Mouse (Mus musculus) myocyte (in vitro differentiated cells): ENCODE results near the gene Spata31d1a. TPM values are rescaled to one million over a fixed set of nuclear protein-coding genes. Genes with fewer than 3 reads are reported as not detected.
A peak's percentile ranks its signal among the peaks of the same experiment; 100 is the strongest.

Experiments used
- H3K27me3 ChIP-seq: one replicate; pipeline ENCODE4 v1.6.1; 2011; ENCODE audit not compliant: control insufficient read depth, insufficient read depth, insufficient read length
- H3K36me3 ChIP-seq: one replicate; pipeline ENCODE4 v1.6.1; 2011; ENCODE audit not compliant: control insufficient read depth, insufficient read depth
- H3K4me2 ChIP-seq: one replicate; pipeline ENCODE4 v1.6.1; 2011; ENCODE audit warnings: low read depth, control low read depth
- H3K4me3 ChIP-seq: one replicate; pipeline ENCODE4 v1.5.1; 2011; ENCODE audit warnings: mild to moderate bottlenecking, control low read depth, moderate library complexity
- H3K79me2 ChIP-seq: one replicate; pipeline ENCODE4 v1.6.1; 2011; ENCODE audit not compliant: control insufficient read depth, insufficient read depth
- H3ac ChIP-seq: one replicate; pipeline ENCODE4 v1.6.1; 2011; ENCODE audit not compliant: control insufficient read depth, insufficient read length
- CEBPB ChIP-seq: IDR thresholded peaks from 2 replicates; pipeline ENCODE4 v1.6.1; 2011; ENCODE audit warnings: mild to moderate bottlenecking, moderate library complexity; ENCODE audit not compliant: poor library complexity, insufficient read depth, severe bottlenecking
- E2F4 ChIP-seq: IDR thresholded peaks from one replicate; pipeline ENCODE4 v1.6.1; 2011; ENCODE audit warnings: mild to moderate bottlenecking, control low read depth, moderate library complexity; ENCODE audit not compliant: insufficient read depth
- MAX ChIP-seq: IDR thresholded peaks from one replicate; pipeline ENCODE4 v1.6.1; 2011; ENCODE audit warnings: low read depth, mild to moderate bottlenecking, control low read depth
- MYOD1 ChIP-seq, 3 experiments: IDR thresholded peaks; one replicate each; pipeline ENCODE4 v1.6.1; 2011; ENCODE audit warnings: control low read depth in 2 of 3, low read depth in 2 of 3, mild to moderate bottlenecking in 2 of 3, moderate library complexity in 1 of 3; ENCODE audit not compliant: insufficient read length in 2 of 3, control insufficient read depth in 1 of 3
- MYOG ChIP-seq, 3 experiments: IDR thresholded peaks; one replicate each; pipeline ENCODE4 v1.6.1; 2011; ENCODE audit warnings: control low read depth in 2 of 3, low read depth in 2 of 3, mild to moderate bottlenecking in 2 of 3; ENCODE audit not compliant: insufficient read length in 2 of 3, control insufficient read depth in 1 of 3, insufficient read depth in 1 of 3
- POLR2A ChIP-seq: IDR thresholded peaks from one replicate; pipeline ENCODE4 v1.6.1; 2011; ENCODE audit warnings: low read depth, mild to moderate bottlenecking, control low read depth, moderate library complexity; ENCODE audit not compliant: insufficient read length
- POLR2AphosphoS2 ChIP-seq: IDR thresholded peaks from one replicate; pipeline ENCODE4 v1.6.1; 2011; ENCODE audit warnings: low read depth, control low read depth; ENCODE audit not compliant: insufficient read length
- REST ChIP-seq: IDR thresholded peaks from one replicate; pipeline ENCODE4 v1.6.1; 2011; ENCODE audit warnings: mild to moderate bottlenecking, control low read depth, moderate library complexity; ENCODE audit not compliant: insufficient read depth, insufficient read length
- SRF ChIP-seq: IDR thresholded peaks from one replicate; pipeline ENCODE4 v1.6.1; 2011; ENCODE audit warnings: low read depth; ENCODE audit not compliant: control insufficient read depth, insufficient read length
- TCF12 ChIP-seq: IDR thresholded peaks from one replicate; pipeline ENCODE4 v1.6.1; 2011; ENCODE audit warnings: mild to moderate bottlenecking, control low read depth; ENCODE audit not compliant: poor library complexity, insufficient read depth, severe bottlenecking
- TCF3 ChIP-seq: IDR thresholded peaks from one replicate; pipeline ENCODE4 v1.6.1; 2011; ENCODE audit warnings: low read depth, control low read depth; ENCODE audit not compliant: insufficient read length
- USF1 ChIP-seq: IDR thresholded peaks from one replicate; pipeline ENCODE4 v1.6.1; 2011; ENCODE audit warnings: low read depth, mild to moderate bottlenecking, control low read depth, moderate library complexity
- polyA plus RNA-seq: library from polyadenylated mRNA; unstranded; fragments of >200 nt; fragmentation: generic; extraction: Trizol; gene quantifications from one replicate; pipeline ENCODE4 v1.2.1, GENCODE M21; 2012; ENCODE audit warnings: missing spikeins

The Spata31d1a gene
- polyA plus RNA-seq, 1 experiment: not detected

GRCm38 (mm10) chr13:59685236-59685635 lies 24.9 kb downstream of the Spata31d1a start:
- TF ChIP-seq POLR2AphosphoS2 (no peak), MYOD1 (IDR thresholded peaks at IDR 0.05; ENCODE audit: control insufficient read depth in 1 of 3, insufficient read length in 2 of 3, low read depth in 2 of 3) (no peak), POLR2A (no peak)
- Histone ChIP-seq H3K36me3 (no peaks in the 10 kb centered on the region), H3ac (no peak overlapping the region)

GRCm38 (mm10) chr13:59682629-59683028 lies 27.5 kb downstream of the Spata31d1a start:
- TF ChIP-seq CEBPB (no peak), MYOD1 (IDR thresholded peaks at IDR 0.05; ENCODE audit: control insufficient read depth in 1 of 3, insufficient read length in 2 of 3, low read depth in 2 of 3) (no peak)
- no peak overlapping the region for H3K4me3 ChIP-seq
- H3K36me3 ChIP-seq: no peaks in the 10 kb centered on the region
- H3ac ChIP-seq: no peak overlapping the region
- no peak overlapping the region for H3K4me2 ChIP-seq
- peaks cover 6% of the 10 kb centered on the region for H3K27me3 ChIP-seq
- H3K79me2 ChIP-seq: no peaks in the 10 kb centered on the region

More at GRCm38 (mm10) chr13:59685236-59685635, 24.9 kb downstream of the Spata31d1a start:
- no peak overlapping the region for H3K4me3 ChIP-seq
- H3K27me3 ChIP-seq: peaks cover 14% of the 10 kb centered on the region
- H3K4me2 ChIP-seq: no peak overlapping the region
- H3K79me2 ChIP-seq: no peaks in the 10 kb centered on the region

- TF ChIP-seq POLR2AphosphoS2: no peak
- TF ChIP-seq E2F4: no peak
- no peak for TF ChIP-seq CEBPB
- TF ChIP-seq MYOD1 (IDR thresholded peaks at IDR 0.05; ENCODE audit: control insufficient read depth in 1 of 3, insufficient read length in 2 of 3, low read depth in 2 of 3): no peak
- TF ChIP-seq SRF: no peak
- Histone ChIP-seq H3K4me2 (no peak overlapping the region), H3K79me2 (no peaks in the 10 kb centered on the region)
Measured at GRCm38 (mm10) chr13:59679908-59680307, 30.2 kb downstream of the Spata31d1a start.

GRCm38 (mm10) chr13:59679306-59679705 lies 30.8 kb downstream of the Spata31d1a start:
- Histone ChIP-seq H3K4me3 (no peak overlapping the region), H3K79me2 (no peaks in the 10 kb centered on the region), H3K4me2 (no peak overlapping the region), H3K36me3 (no peaks in the 10 kb centered on the region), H3ac (no peak overlapping the region), H3K27me3 (peaks cover 6% of the 10 kb centered on the region)
- TF ChIP-seq TCF12: no peak
- TF ChIP-seq REST: no peak
- no peak for TF ChIP-seq POLR2AphosphoS2
- no peak for TF ChIP-seq MAX
- TF ChIP-seq CEBPB: no peak
- no peak for TF ChIP-seq MYOG (IDR thresholded peaks at IDR 0.05; ENCODE audit: control insufficient read depth in 1 of 3, insufficient read depth in 1 of 3, insufficient read length in 2 of 3, low read depth in 2 of 3)
- no peak for TF ChIP-seq MYOD1 (IDR thresholded peaks at IDR 0.05; ENCODE audit: control insufficient read depth in 1 of 3, insufficient read length in 2 of 3, low read depth in 2 of 3)
- no peak for TF ChIP-seq POLR2A
- TF ChIP-seq E2F4: no peak
- no peak for TF ChIP-seq USF1
- no peak for TF ChIP-seq TCF3
- TF ChIP-seq SRF: no peak

More at GRCm38 (mm10) chr13:59679908-59680307, 30.2 kb downstream of the Spata31d1a start:
- H3K4me3 ChIP-seq: no peak overlapping the region
- no peaks in the 10 kb centered on the region for H3K36me3 ChIP-seq
- peaks cover 6% of the 10 kb centered on the region for H3K27me3 ChIP-seq
- no peak overlapping the region for H3ac ChIP-seq

- Histone ChIP-seq H3K27me3 (no peaks in the 10 kb centered on the region), H3K4me3 (peak overlapping the region; percentile 40), H3ac (no peak overlapping the region), H3K36me3 (no peaks in the 10 kb centered on the region), H3K4me2 (no peak overlapping the region), H3K79me2 (no peaks in the 10 kb centered on the region)
- no peak for TF ChIP-seq SRF
- TF ChIP-seq MYOG (IDR thresholded peaks at IDR 0.05; ENCODE audit: control insufficient read depth in 1 of 3, insufficient read depth in 1 of 3, insufficient read length in 2 of 3, low read depth in 2 of 3): no peak
- no peak for TF ChIP-seq USF1
- TF ChIP-seq TCF12: no peak
- TF ChIP-seq POLR2A: no peak
- TF ChIP-seq POLR2AphosphoS2: no peak
Measured at GRCm38 (mm10) chr13:59676316-59677229, 33.6 kb downstream of the Spata31d1a start.
